Mouse (Mus musculus): ENCODE data around the gene Fryl.

DNA sequence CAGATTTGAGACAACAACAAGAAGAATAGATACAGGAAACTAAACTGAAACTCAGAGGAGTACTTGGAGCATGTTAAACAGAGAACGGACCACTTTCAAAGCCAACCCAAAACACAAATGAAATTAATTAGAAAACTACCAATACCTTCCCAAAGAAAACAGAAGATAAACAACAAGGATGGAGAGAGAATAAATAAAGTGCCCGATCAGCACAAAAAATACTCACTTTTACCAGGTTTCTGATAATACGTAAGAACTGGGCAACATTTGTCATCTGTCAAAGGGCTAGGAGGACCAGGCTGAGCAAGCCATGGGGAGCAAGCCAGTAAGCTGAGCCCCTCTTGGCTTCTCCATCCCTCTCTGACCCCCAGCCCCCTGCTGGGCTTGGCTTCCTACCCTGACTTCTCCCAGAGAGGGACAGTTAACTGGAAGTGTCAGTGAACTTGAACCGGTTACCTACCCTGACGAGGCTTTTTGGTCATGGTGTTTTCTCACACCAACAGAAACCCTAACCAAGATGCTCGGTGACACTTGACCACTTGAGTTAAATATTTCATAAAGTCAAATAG lies 105.5 kb downstream of the Fryl start:
- TF ChIP-seq GATA1 (IDR thresholded peaks at IDR 0.05; ENCODE audit: borderline replicate concordance, low read length) (no peak), FLI1 (IDR thresholded peaks at IDR 0.05; ENCODE audit: low read length) (no peak)
